Mouse (Mus musculus) spleen, adult 2 months (tissue): ENCODE measurements around the gene Bicra. TPM values are rescaled to one million over a fixed set of nuclear protein-coding genes. Genes with fewer than 3 reads are reported as not detected.

Source experiments
- DNase-seq, 2 experiments: peaks; one replicate each; pipeline versions ENCODE4 v3.0.0 to v3.0.0-alpha.2; 2012 to 2021; ENCODE audit warnings: low spot score in 2 of 2, low read depth in 1 of 2
- H3K27ac ChIP-seq: fragments of 200-500 bp; 2 replicates; pipeline ENCODE4 v1.5.1; 2012; ENCODE audit warnings: low read length, inconsistent platforms; ENCODE audit not compliant: insufficient read depth
- H3K27me3 ChIP-seq: fragments of 200-500 bp; 2 replicates; pipeline ENCODE4 v1.6.1; 2012; ENCODE audit warnings: mild to moderate bottlenecking, moderate library complexity, low read length, inconsistent platforms; ENCODE audit not compliant: control insufficient read depth, insufficient read depth
- H3K36me3 ChIP-seq: fragments of 200-500 bp; 2 replicates; pipeline ENCODE4 v1.6.1; 2012; ENCODE audit warnings: mild to moderate bottlenecking, low read length, inconsistent platforms; ENCODE audit not compliant: control insufficient read depth, insufficient read depth
- H3K4me1 ChIP-seq: fragments of 200-500 bp; 2 replicates; pipeline ENCODE4 v1.6.1; 2011; ENCODE audit warnings: inconsistent platforms; ENCODE audit not compliant: control insufficient read depth, insufficient read depth, insufficient read length
- H3K4me3 ChIP-seq: fragments of 200-500 bp; 2 replicates; pipeline ENCODE4 v1.5.1; 2011; ENCODE audit warnings: mild to moderate bottlenecking, inconsistent platforms; ENCODE audit not compliant: insufficient read depth, insufficient read length; ENCODE audit errors: extremely low read depth
- CTCF ChIP-seq: fragments of 200-500 bp; IDR thresholded peaks from 2 replicates; pipeline ENCODE4 v1.5.1; 2011; ENCODE audit warnings: mild to moderate bottlenecking, inconsistent platforms; ENCODE audit not compliant: insufficient read depth, insufficient read length, insufficient replicate concordance; ENCODE audit errors: extremely low read depth
- POLR2A ChIP-seq: fragments of 200-500 bp; IDR thresholded peaks from 2 replicates; pipeline ENCODE4 v1.6.1; 2011; ENCODE audit warnings: low read depth, low read length, inconsistent platforms
- WGBS: fragments of 180-500 bp; shearing (Covaris S2); methylation state at CpG from one replicate; pipeline ENCODE4 v1.1.7; 2018; 5-methylcytosine and 5-hydroxymethylcytosine counted together
- polyA plus RNA-seq: library from polyadenylated mRNA; depleted of rRNA; stranded (reverse); fragments of >200 nt; gene quantifications from 2 replicates; pipeline ENCODE4 v1.2.3, GENCODE M21; 2012

The Bicra gene
- polyA plus RNA-seq, 1 experiment, result 40.4 TPM

DNA sequence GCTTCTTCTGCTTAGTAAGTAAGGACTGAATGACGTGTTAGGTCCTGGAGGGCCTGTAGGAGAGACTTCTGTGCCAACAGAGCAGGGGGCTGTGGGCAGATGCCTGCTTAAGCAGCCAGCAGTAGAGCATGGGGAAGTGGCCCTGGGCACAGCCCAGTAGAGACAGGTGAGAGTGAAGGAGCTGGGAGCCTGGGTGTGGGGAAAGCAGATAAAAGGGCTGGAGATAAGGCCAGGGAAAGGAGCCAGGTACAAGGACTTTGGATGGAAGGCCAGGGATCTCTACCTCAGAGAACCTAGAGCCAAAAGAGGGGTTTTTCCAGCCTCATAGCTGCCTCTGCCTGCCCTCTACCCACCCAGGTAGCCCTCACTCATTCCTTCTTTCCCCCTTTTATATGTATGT lies 14.7 kb downstream of the Bicra start:
- Histone ChIP-seq H3K4me3 (no peak overlapping the region), H3K27ac (no peak overlapping the region), H3K36me3 (no peaks in the 10 kb centered on the region; the same call in 1 of the 2 replicates), H3K27me3 (no peaks in the 10 kb centered on the region), H3K4me1 (peaks cover 15% of the 10 kb centered on the region)
- no peak for DNase-seq
- 60% methylated on average over 1 of the region's 1 CpGs for WGBS
- no peak for TF ChIP-seq CTCF
- TF ChIP-seq POLR2A, result no peak

DNA sequence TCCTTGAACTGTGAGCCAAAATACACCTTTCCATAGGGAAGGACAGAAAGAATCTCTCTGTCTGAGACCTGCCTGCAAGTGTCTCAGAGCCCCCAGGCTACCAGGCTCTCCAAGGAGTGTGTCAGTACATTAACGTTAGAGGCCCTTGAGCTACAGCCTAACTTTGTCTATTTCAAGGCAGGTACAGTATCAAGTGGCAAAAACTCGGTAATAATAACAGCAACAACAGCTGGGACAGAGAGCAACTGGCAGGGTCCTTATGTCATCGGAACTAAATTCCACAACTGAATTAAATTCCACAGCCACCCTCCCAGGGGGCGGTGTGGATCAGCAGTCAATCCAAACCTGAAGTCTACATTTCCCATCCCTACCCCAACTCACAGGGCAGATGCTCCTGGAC lies 16.6 kb downstream of the Bicra start:
- Histone ChIP-seq H3K27me3 (no peaks in the 10 kb centered on the region), H3K27ac (no peak overlapping the region), H3K4me1 (peaks cover 12% of the 10 kb centered on the region; the same call in 1 of the 2 replicates), H3K4me3 (no peak overlapping the region), H3K36me3 (no peaks in the 10 kb centered on the region)
- DNase-seq, result no peak
- TF ChIP-seq POLR2A (no peak), CTCF (no peak)
- WGBS, result 85% methylated on average over 4 of the region's 4 CpGs

DNA sequence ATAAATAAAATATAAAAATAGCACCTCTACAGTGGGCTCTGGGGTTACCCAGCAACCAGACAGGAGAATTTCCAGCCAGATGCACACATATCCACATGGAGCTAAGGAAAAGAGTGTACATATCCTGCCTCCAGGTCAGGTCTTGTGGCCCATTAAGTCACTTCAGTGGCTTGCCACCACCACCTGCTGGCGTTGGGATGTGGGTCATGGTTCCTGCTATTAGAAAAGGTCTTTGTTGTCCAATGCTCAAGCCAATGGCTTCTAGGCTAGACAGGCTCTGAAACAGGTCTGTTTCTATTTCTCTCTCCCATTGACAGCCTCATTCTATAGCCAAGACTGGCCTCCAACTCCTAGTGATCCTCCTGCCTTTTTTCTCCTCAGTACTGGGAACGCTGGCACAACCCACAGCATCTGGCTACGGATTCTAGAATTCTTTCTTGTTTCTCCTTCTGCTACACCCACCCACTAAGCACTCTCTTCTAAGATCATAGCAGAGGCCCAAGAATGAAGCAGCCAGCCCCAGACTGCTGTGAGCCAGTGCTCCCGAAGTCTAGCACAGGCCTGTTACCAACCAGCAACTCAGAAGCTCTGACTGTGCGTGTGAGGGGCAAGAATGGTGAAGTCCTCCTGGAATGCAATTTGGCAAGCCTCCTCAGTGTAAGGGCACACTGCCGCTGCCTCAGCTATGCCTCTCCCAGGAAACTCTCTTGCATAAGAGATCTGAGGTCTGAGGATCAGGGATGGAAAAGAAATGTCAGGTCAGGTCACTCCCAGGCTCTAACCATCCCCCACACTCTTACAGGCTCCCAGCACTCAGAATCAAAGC lies 19.4 kb downstream of the Bicra start:
- DNase-seq, result no peak
- Histone ChIP-seq H3K4me1 (peaks cover 9% of the 10 kb centered on the region; the same call in 1 of the 2 replicates), H3K27me3 (no peaks in the 10 kb centered on the region), H3K27ac (no peak overlapping the region; the same call in 1 of the 2 replicates), H3K4me3 (no peak overlapping the region), H3K36me3 (no peaks in the 10 kb centered on the region)
- WGBS, result 86% methylated on average over 6 of the region's 6 CpGs
- TF ChIP-seq CTCF (no peak), POLR2A (no peak)

DNA sequence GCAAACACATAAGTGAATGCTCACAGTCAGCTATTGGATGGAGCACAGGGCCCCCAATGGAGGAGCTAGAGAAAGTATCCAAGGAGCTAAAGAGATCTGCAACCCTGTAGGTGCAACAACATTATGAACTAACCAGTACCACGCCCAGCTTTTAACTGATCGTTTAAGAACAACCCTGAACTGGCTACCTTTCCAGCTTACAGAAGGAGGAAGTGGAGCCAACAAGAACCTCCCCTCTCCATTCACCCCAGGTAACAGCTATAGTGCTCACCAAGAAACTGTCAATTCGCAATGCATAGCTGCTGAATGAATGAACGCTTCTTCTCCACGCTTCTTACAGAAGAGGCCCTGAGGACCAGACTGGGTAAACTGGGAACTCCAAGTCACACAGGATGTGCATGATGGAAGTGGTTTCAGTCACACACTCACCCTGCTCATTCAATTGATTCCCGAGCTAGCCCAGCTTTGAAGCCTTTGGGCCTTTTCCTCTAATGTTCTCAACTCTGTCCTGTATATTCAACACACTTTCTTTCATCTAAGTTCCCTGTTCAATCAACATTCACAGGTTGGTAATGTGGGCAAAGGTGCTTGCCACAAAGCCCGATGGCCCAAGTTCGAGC lies 23.0 kb downstream of the Bicra start:
- no peaks in the 10 kb centered on the region for H3K36me3 ChIP-seq
- H3K27me3 ChIP-seq, result no peaks in the 10 kb centered on the region
- peaks cover 17% of the 10 kb centered on the region; the same call in 1 of the 2 replicates for H3K4me1 ChIP-seq
- WGBS, result 60% methylated on average over 8 of the region's 8 CpGs
- TF ChIP-seq POLR2A (no peak), CTCF (no peak)
- DNase-seq, result no peak
- H3K27ac ChIP-seq, result no peak overlapping the region
- H3K4me3 ChIP-seq, result no peak overlapping the region

DNA sequence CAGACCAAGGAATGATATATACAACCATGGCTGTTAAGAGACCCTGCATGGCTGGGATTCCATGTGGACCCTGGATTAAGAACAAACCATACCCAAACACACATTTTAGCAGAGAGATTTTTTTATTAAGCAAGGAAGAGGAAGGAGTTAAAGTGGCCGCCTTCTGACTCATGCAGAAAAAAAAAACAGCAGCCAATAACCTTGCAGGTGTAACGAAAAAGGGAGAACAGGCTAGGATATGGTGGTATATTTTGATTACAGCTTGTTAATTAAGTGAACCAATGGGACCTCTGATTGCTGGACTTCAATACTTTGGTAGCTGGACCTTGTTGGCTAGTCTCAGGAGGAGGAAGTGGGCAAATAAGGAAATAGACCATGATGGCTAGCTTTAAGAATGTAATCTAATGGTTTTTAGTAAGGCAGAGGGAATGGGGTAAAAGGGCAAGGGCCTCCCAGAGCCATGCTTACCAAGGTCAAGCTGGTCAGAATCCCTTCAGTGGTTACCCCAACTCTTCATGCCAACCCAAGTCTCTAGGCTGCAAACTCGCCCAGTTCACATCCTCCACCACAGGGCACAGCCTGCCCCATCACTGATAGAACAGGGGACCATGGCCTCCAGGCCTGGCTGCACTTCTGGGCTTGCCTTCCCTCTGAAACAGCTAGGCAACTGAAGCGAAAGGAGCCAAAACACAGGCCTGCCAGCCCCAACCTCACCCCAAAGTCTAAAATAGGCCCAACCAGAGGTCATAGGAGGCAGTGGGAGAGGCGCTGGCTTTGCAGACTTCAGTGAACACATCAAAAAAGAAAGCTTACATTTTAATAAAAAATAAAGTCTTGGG lies 28.2 kb downstream of the Bicra start:
- Histone ChIP-seq H3K27ac (peak overlapping the region; percentile 84), H3K4me3 (no peak overlapping the region)

DNA sequence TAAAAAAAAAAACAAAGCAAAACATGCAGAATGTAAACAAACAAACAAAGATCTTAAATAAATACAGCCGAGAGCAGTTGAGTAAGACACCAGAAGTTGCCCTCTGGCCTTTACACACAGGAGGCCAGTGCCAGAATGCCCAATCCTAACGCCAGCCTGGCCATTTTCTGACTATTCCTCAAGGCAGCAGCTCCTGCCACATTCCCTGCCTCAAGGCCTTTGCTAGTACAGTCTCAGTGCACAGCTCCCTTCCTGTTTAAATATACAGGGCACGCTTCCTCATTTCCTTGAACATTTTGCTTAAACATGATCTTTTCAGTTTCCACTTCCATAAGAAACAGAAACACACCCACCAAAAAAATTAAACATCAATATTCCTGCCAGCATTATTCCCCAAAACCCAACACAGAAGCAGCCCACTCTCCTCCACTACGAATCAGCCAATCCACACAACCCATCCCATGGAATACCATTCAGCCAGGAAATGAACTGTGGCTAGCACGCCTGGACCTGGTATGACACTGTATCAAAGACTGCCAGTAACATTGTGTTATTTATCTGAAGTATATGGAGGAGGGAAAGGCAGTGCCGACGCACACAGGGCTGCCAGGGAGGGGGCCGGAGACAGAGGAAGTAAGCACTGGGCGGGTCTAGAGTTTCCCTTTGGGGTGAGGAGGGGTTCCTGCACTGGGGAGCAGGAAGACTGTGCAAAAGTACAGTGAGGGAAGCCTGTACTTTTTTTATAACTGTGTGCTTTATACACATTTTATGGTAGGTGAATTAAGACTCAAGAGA lies 29.5 kb downstream of the Bicra start:
- no peaks in the 10 kb centered on the region for H3K36me3 ChIP-seq
- WGBS, result 21% methylated on average over 9 of the region's 9 CpGs
- H3K4me1 ChIP-seq, result peaks cover 60% of the 10 kb centered on the region
- H3K4me3 ChIP-seq, result peak overlapping the region; percentile 33; the same call in 1 of the 2 replicates
- H3K27ac ChIP-seq, result peak overlapping the region; percentile 84
- TF ChIP-seq POLR2A (no peak), CTCF (no peak)
- DNase-seq, result peak; percentile 32 to 75
- no peaks in the 10 kb centered on the region for H3K27me3 ChIP-seq

More for the DNA sequence above, 28.2 kb downstream of the Bicra start:
- no peak for DNase-seq
- TF ChIP-seq CTCF (no peak), POLR2A (no peak)
- Histone ChIP-seq H3K4me1 (peaks cover 49% of the 10 kb centered on the region), H3K36me3 (no peaks in the 10 kb centered on the region), H3K27me3 (no peaks in the 10 kb centered on the region)
- 42% methylated on average over 5 of the region's 5 CpGs for WGBS
